Mouse (Mus musculus): ENCODE results near the gene Mars2. TPM values are rescaled to one million over a fixed set of nuclear protein-coding genes. Genes with fewer than 3 reads are reported as not detected.
A peak's percentile ranks its signal among the peaks of the same experiment; 100 is the strongest.

Mars2 gene
- polyA plus RNA-seq, 1 experiment from 2014 or later = 3.3 TPM

DNA sequence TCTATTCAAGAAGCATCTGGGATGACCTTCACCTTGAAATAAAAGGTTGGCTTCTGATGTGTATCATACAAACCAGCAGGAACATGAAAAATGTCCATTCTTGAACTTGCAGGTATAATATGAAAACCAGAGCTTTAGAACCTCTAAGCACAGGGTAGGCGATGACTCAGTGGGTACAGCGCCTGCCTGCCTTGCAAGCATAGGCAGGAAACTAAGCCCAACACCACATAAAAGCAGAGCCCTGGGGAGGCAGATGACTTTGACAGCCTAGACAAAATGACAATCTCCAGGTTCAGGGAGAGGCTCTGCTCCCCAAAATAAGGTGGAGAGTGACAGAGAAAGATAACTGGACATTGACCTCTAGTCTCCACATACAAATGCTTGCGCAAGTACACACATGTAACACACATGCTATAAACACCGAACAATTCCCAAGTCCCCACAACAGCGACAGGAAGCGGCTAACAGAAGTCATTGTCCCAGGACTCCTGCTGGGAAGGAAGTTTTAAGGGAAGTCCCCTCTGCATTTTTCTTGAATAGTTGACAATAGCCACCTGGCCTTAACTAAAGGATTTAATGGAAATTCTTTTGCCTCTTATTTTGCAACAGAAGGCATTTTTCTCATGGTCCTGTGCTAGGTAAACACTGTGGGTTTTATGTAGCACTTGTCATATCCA, 40.5 kb upstream of the Mars2 start:
- Histone ChIP-seq H3K4me3 (ENCODE audit: low read depth, low read length) (no peak overlapping the region), H3K9me3 (ENCODE audit: low read depth, low read length) (no peaks in the 10 kb centered on the region), H3K27ac (ENCODE audit: low read depth) (peak overlapping the region; percentile 21; the same call in 1 of the 2 replicates), H3K4me1 (ENCODE audit: insufficient read depth) (peaks cover 6% of the 10 kb centered on the region; the same call in 1 of the 2 replicates), H3K4me2 (no peak overlapping the region), H3K27me3 (ENCODE audit: insufficient read depth, low read length) (no peaks in the 10 kb centered on the region), H3K9ac (no peak overlapping the region), H3K36me3 (ENCODE audit: insufficient read depth) (no peaks in the 10 kb centered on the region)
- peak; percentile 44 for DNase-seq
- no peak for TF ChIP-seq CTCF (IDR thresholded peaks at IDR 0.05; ENCODE audit: low read depth)
- no peak for ATAC-seq (ENCODE audit: insufficient read depth)
- WGBS = 50% methylated on average over 6 of the region's 6 CpGs

DNA sequence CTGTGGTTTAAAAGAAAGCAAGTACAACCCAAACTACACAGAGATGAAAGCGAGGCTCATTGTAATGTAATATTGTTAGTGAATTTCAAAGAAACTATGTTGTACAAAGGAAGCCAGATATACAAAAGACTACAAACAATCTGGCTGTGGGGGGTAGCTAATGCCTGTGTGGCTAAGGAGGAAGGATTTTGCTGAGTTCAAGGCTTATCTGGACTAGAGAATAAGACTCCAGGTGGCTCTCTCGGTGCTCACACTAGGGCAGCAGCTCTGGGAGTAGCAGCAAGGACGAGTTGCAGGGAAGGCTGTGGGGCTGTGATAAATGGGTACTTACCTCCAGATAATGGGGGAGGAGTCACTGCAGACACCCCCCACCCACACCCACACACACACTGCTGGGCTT, 38.3 kb upstream of the Mars2 start:
- ATAC-seq (ENCODE audit: insufficient read depth) (no peak), DNase-seq (no peak)
- Histone ChIP-seq H3K9me3 (ENCODE audit: low read depth, low read length) (no peaks in the 10 kb centered on the region), H3K4me1 (ENCODE audit: insufficient read depth) (peaks cover 5% of the 10 kb centered on the region), H3K36me3 (ENCODE audit: insufficient read depth) (0 out of 2 replicates have a peak, but pooled peaks cover 2% of the 10 kb centered on the region), H3K4me2 (no peak overlapping the region), H3K27ac (ENCODE audit: low read depth) (no peak overlapping the region), H3K4me3 (ENCODE audit: low read depth, low read length) (no peak overlapping the region), H3K27me3 (ENCODE audit: insufficient read depth, low read length) (no peaks in the 10 kb centered on the region), H3K9ac (no peak overlapping the region)
- WGBS = 46% methylated on average over 3 of the region's 3 CpGs
- TF ChIP-seq CTCF (IDR thresholded peaks at IDR 0.05; ENCODE audit: low read depth) = no peak

DNA sequence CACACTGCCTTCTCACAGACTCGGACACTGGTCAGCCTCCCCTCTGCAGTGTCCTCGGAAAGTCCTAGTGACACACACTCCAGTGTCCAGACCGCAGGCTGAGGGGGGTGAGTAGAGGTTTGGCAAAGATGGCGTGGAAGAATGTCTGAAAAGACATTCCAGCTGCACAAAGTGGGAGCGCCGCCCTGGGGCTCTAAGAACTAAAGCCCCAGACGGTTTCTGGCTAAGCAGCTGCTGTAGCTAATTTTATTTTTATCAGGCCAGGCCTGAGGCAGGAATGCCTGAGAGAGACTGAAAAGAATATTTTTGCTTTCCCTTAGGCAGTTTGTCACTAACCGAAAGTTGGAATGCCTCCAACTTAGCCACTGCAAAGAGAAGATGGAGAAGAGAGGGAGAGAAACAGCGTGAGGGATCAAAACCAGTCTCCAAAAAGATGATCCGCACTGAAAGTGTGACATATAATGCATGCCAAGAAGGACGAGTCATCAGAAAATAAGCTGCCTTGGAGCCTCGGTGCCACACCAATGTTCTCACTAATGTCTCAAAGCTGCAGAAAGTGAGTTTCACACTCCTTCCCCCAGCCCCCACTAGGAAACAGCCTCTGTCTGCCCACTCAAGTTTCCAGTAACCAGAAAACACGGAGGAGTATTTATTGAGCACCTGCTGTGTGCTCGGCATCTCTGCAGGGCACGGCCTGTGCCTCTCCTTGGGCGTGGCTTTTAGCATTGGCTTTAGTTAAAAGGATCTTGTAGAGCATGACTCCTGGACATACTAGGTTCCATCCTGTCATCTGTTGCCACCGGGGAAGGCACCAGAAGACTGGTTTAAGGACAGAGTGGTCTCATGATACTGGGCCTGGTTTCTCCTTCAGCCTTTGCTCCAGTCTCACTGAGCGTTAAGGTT, 34.9 kb upstream of the Mars2 start:
- Histone ChIP-seq H3K4me1 (ENCODE audit: insufficient read depth) (peaks cover 5% of the 10 kb centered on the region), H3K4me3 (ENCODE audit: low read depth, low read length) (no peak overlapping the region), H3K27me3 (ENCODE audit: insufficient read depth, low read length) (no peaks in the 10 kb centered on the region), H3K4me2 (peak overlapping the region; percentile 32; the same call in 1 of the 2 replicates), H3K36me3 (ENCODE audit: insufficient read depth) (peaks cover 16% of the 10 kb centered on the region; the same call in 1 of the 2 replicates), H3K9ac (no peak overlapping the region), H3K27ac (ENCODE audit: low read depth) (peak overlapping the region; percentile 82), H3K9me3 (ENCODE audit: low read depth, low read length) (no peaks in the 10 kb centered on the region)
- ATAC-seq (ENCODE audit: insufficient read depth) (peak; percentile 66), DNase-seq (peak; percentile 84)
- TF ChIP-seq CTCF (IDR thresholded peaks at IDR 0.05; ENCODE audit: low read depth) = no peak
- WGBS = 50% methylated on average over 18 of the region's 18 CpGs

DNA sequence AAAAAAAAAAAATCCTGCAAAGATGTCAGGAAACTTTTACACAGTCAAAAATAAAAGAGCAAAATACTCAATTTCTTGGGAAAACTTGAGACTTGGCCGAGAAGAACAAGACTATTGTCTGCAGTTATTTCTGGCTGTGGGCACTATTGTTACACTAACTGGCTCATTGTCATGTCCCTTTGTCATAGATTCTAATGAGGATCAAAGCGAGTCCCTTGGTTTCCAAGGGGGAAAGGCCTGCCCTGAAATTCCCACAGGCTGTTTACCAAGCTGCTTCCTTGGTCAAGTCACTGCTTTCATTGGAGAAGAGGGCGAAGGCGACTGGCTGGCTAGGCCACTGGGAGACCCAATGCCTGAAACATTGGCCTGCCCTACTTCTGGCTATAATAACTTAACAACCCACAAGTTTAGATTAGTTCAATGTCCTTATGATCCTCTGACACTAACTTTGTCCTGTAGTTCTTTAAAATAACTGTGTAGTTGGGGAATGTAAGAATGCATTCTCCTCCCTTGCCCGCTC, 31.1 kb upstream of the Mars2 start:
- H3K4me2 ChIP-seq = no peak overlapping the region
- DNase-seq (no peak), ATAC-seq (ENCODE audit: insufficient read depth) (no peak)
- H3K9ac ChIP-seq = no peak overlapping the region
- no peak for TF ChIP-seq CTCF (IDR thresholded peaks at IDR 0.05; ENCODE audit: low read depth)
- no peak overlapping the region for H3K4me3 ChIP-seq (ENCODE audit: low read depth, low read length)
- H3K27me3 ChIP-seq (ENCODE audit: insufficient read depth, low read length) = no peaks in the 10 kb centered on the region
- H3K36me3 ChIP-seq (ENCODE audit: insufficient read depth) = peaks cover 16% of the 10 kb centered on the region; the same call in 1 of the 2 replicates
- H3K27ac ChIP-seq (ENCODE audit: low read depth) = no peak overlapping the region
- 66% methylated on average over 5 of the region's 5 CpGs for WGBS
- peaks cover 5% of the 10 kb centered on the region for H3K4me1 ChIP-seq (ENCODE audit: insufficient read depth)
- no peaks in the 10 kb centered on the region for H3K9me3 ChIP-seq (ENCODE audit: low read depth, low read length)

DNA sequence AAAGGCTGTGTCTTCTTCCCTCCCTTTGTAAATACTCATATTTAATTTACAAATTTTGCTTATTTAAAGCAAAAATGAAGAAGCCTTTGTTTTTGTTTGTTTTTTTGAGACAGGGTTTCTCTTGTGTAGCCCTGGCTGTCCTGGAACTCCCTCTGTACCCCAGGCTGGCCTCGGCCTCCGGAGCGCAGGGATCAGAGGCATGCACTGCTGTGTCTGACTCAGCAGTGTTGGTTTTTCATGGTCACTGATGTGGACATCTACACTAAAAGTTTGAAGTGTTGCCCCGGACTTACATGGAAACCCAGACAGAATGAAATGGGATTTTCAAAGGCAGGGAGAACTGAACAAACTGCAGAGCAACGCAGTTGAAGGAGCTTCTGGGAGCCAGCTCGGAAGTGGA, 29.4 kb upstream of the Mars2 start:
- Histone ChIP-seq H3K4me1 (ENCODE audit: insufficient read depth) (peaks cover under 1% of the 10 kb centered on the region; the same call in 1 of the 2 replicates), H3K4me2 (no peak overlapping the region), H3K9me3 (ENCODE audit: low read depth, low read length) (no peaks in the 10 kb centered on the region), H3K36me3 (ENCODE audit: insufficient read depth) (peaks cover 16% of the 10 kb centered on the region; the same call in 1 of the 2 replicates), H3K4me3 (ENCODE audit: low read depth, low read length) (no peak overlapping the region), H3K27ac (ENCODE audit: low read depth) (no peak overlapping the region), H3K27me3 (ENCODE audit: insufficient read depth, low read length) (no peaks in the 10 kb centered on the region), H3K9ac (no peak overlapping the region)
- ATAC-seq (ENCODE audit: insufficient read depth) = no peak
- 82% methylated on average over 6 of the region's 6 CpGs for WGBS
- TF ChIP-seq CTCF (IDR thresholded peaks at IDR 0.05; ENCODE audit: low read depth) = no peak
- DNase-seq = no peak

DNA sequence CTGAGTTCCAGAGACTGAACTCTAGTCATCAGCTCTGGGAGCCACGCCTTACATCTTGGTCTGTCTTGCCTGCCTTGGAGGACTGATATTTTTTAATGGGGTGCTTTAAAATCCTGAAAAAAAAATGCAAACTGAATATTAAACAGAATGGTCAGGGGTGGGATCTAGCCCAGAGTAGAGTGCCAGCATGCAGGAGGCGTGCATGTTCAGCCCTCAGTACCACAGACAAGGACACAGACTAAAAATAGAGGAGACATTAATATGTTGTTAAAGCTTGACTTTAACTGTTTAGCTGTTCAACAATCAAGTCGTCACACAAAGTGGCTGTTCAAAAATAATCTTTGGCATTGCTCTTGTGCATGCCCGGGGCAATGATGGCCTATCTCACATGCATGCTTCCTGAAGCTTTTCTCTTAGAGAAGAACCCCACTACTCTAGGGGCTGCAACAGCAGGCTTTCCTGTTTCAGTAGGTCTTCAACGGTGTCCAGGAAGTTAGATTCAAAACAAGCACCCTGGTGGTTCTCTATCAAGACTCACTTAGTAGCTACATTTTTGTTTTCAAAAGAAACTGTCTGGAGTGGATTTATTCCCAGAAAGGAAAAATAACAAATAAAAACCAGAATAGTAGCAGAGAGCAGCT, 28.4 kb upstream of the Mars2 start:
- Histone ChIP-seq H3K27ac (ENCODE audit: low read depth) (0 out of 2 replicates have a peak overlapping the region, but pooled peaks have one; percentile 20), H3K4me2 (no peak overlapping the region)
- WGBS = 68% methylated on average over 5 of the region's 5 CpGs

More for the DNA sequence above, 28.4 kb upstream of the Mars2 start:
- Histone ChIP-seq H3K9me3 (ENCODE audit: low read depth, low read length) (no peaks in the 10 kb centered on the region), H3K4me1 (ENCODE audit: insufficient read depth) (no peaks in the 10 kb centered on the region), H3K36me3 (ENCODE audit: insufficient read depth) (peaks cover 15% of the 10 kb centered on the region; the same call in 1 of the 2 replicates), H3K4me3 (ENCODE audit: low read depth, low read length) (no peak overlapping the region), H3K9ac (no peak overlapping the region), H3K27me3 (ENCODE audit: insufficient read depth, low read length) (no peaks in the 10 kb centered on the region)
- no peak for TF ChIP-seq CTCF (IDR thresholded peaks at IDR 0.05; ENCODE audit: low read depth)
- ATAC-seq (ENCODE audit: insufficient read depth) (no peak), DNase-seq (no peak)

Measured in lung, embryonic 14.5 days (tissue).